Mouse (Mus musculus) c-Kit-positive CD71-positive TER-119-positive erythroid progenitor cells, embryonic 14.5 days (primary cell): ENCODE results near the gene Shmt2.

Source experiments
- DNase-seq: peaks from one replicate; pipeline ENCODE4 v3.0.0-alpha.2; 2013; ENCODE audit warnings: low spot score

The Shmt2 gene

GRCm38 (mm10) chr10:127522088-127522581, at the start of gene Shmt2:
Gene Shmt2 (minus strand): TSS chr10:127522444.
- DNase-seq: peak; percentile 95

GRCm38 (mm10) chr10:127570937-127571641, 48.8 kb upstream of the Shmt2 start:
- peak; percentile 20 for DNase-seq

DNA sequence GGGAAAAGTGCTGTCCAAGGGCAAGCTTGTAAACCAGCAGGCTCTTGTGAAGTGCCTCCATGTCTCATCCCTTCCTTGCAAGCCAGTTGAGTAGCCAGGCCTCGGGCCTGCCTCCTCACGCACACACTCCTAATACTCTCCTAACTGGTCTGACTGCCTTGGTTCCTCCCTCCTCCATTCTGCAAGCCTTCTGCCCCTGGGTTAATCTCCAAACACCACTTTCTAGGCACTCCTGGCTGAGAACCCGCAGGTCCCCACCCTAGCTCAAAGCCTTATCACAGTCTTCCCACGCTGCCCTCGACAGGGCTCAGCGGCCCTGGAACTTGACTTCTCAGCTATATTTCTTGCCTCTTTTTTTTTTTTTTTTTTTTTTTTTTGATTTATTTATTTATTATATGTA, 48.1 kb upstream of the Shmt2 start:
- peak; percentile 72 for DNase-seq

GRCm38 (mm10) chr10:127569450-127569849, 47.2 kb upstream of the Shmt2 start:
- peak; percentile 78 for DNase-seq

- DNase-seq: no peak
Observed at GRCm38 (mm10) chr10:127566553-127567326, 44.5 kb upstream of the Shmt2 start.

DNA sequence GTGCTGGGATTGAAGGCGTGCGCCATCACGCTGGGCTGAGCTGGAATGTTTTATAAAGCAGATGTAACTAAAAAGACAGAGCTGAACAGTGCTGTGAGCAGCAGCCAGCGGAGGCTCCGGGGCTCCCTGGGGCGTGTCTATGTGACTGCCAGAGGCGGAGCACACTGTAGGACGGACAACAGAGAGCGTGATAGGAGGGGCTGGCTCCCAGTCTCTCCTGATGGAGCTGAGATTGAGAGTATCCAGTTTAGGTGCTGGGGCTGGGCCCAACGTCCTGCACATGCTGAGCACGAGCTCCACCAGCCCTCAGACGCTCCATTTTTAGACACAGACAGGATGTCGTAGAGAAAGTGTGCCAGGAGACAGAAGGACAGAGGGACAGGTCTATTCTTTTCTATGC, 42.1 kb upstream of the Shmt2 start:
- no peak for DNase-seq

- no peak for DNase-seq
Observed at GRCm38 (mm10) chr10:127563840-127564239, 41.6 kb upstream of the Shmt2 start.

DNA sequence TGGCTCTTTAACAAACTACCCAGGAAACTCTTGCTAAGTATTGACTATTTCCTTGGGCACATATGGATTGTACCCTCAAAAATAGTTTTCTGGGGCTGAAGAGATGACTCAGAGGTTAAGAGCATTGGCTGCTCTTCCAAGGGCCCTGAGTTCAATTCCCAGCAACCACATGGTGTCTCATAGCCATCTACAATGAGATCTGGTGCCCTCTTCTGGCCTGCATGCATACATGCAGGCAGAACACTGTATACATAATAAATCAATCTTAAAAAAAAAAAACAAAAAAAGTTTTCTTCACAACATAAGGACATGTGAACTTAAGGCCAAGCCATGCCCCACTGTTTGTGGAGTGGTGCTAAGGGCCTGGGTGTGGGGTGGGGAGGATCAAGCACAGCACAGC, 38.9 kb upstream of the Shmt2 start:
- DNase-seq: no peak

DNA sequence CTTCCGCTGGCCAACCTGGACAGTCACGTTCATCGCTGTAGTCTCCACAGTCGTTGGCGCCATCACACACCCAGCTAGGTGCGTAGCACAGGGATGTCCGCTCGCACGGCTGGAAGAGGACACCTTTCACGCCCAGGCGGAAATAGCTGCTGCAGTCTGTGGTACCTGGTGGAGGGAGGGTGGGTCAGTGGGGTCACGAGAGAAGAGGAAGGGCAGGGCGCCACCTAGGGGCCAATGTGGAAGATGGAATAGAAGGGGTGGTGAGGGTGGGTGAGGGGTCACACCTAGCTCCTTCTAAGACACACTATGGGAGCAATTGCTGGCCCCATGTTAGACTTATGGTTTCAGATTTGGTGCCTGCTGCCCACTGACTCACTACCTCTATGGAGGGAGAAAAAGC, 35.2 kb upstream of the Shmt2 start:
- no peak for DNase-seq

GRCm38 (mm10) chr10:127555703-127556102, 33.5 kb upstream of the Shmt2 start:
- DNase-seq: peak; percentile 30

DNA sequence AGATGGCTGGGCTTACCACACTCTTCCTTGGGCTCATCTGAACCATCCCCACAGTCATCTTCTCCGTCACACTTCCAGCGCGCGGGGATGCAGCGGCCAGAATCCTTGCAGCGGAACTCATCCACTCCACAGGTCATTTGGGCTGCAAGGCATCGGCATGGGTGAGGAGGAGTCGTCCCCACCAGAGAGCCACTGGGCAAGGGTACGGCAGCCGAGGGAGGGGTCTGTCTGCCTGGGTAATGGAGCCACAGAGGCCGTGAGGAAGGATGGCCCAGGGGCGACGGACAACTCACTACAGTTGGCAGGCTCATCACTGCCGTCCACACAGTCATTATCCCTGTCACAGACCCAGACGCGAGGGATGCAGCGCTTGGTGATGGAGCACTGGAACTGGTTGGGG, 27.6 kb upstream of the Shmt2 start:
- DNase-seq: no peak

DNA sequence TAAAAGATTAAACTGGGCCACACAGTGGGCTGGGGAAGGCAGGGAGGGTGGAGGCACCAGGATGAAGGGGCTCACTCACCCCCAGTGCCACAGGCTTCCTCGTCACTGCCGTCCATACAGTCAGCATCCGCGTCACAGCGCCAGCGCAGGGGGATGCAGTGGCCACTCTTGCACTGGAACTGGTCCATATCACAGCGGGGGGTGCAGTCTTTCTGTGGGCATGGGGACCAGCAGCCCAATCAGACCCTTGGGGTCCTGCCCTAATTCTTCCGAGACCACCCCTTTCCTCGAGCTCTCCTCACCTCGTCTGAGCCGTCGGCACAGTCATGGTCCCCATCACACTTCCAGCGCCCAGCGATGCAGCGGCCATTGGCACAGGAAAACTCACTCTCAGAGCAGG, 26.0 kb upstream of the Shmt2 start:
- no peak for DNase-seq

DNA sequence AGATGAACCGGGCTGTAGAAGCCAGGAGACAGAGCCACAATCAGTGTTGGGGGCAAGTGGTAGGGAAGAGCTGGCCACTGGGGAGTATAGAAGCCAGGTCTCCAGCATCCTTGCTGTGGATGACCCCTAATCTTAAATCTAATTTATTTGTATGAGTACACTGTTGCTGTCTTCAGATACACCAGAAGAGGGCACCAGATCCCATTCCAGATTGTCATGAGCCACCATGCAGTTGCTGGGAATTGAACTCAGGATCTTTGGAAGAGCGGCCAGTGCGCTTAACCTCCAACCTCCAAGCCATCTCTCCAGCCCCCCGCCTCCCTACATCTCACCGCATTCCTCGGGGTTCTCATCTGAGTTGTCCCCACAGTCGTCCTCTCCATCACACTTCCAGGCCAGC, 24.3 kb upstream of the Shmt2 start:
- DNase-seq: no peak

DNA sequence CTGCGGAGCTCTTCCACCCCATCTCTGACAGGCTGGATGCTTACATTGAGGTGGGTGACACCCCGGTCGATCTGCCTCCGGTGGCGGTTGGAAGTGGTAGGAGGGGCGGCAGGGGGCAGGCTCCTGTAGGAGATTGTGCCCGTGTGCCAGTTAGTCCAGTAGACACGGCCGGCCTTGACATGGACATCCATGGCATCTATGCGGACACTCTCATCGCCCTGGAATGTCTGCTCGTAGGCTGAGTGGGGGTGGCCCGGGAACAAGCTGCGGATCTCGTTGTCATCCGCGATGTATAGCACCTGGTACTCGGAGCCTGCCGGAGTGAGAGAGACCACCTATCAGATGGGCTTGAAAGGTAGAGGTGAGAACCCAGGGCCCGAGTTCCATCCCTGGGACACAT, 22.1 kb upstream of the Shmt2 start:
- no peak for DNase-seq

GRCm38 (mm10) chr10:127543916-127544315, 21.7 kb upstream of the Shmt2 start:
- DNase-seq: no peak

- no peak for DNase-seq
Observed at GRCm38 (mm10) chr10:127542720-127543119, 20.5 kb upstream of the Shmt2 start.

DNA sequence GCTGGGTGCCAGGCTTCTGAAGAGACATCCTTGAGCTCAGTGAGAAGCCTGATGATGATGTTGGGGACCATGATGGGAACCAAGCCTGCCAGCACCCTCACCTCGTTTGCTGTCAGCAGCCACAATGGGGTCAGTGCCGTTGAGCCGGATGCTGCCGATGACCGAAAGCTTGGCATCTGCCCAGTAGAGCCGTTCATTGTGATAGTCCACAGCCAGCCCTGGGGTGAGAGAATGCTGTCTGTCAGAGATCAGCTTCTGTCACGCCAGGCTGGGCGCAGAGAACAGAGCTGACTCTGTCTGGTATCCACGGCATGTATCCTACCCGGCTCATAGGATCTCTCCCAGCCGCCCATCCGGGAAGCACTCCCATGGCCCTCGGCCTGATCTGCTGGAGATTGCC, 19.8 kb upstream of the Shmt2 start:
- no peak for DNase-seq

- no peak for DNase-seq
Observed at GRCm38 (mm10) chr10:127541510-127541909, 19.3 kb upstream of the Shmt2 start.

DNA sequence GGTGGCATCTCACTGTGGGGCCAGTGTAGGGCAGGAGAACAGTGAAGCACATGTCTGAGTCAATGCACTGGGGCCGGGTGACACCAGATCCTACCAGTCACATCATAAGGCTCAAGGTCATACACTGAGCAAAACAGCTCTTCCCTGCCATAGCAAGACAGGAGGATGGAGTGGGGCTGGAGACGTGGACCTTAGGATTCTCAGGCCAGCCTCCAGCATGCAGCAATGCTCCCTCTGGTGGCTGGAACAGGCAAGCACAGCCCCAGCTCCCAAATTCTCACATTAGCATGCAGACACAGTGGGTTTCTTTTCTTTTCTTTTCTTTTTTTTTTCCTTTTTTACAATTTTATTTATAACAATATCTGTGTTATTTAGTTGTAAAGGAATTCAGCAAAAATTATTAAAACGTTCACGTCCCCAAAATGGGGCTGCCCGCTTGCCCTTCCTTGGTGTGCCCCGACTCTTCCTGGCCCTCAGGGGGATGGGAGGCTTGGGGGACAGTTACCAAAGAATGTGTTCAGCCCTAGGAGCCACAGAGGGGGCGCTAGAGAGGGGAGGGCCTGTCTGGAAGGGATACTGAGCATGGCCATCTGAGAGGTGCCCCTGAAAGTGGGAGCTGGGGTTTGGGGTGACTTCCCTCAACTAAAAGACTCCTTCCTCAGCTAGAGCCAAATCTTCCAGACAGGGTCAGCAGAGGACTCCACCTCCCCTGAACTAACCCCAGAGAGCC, 15.8 kb upstream of the Shmt2 start:
- DNase-seq: peak; percentile 61

- no peak for DNase-seq
Observed at GRCm38 (mm10) chr10:127536586-127537314, 14.5 kb upstream of the Shmt2 start.

DNA sequence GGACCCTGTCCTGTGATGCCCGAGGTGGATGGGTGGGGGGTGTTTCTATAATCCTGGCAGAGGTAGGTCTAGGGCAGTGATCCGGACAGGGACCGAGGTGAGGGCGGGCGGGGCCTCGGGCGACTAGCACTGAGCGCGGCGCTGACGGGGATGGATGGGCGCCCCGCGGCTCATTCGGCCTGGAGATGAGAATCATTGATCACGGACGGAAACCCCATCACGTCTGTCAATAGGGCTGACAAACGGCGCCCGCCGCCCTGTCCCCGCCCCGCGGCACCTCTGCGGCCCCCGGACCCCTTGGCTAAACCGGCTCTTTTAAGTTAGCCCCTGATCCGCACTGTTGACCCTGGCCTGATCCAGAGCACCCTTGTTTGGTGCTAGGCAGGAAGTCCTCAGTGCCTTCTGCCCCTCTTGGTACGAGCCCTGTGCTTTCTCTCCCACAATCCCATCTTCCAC, 12.7 kb upstream of the Shmt2 start:
- DNase-seq: no peak
